Mouse (Mus musculus): ENCODE data around the gene Ostc. TPM values are rescaled to one million over a fixed set of nuclear protein-coding genes. Genes with fewer than 3 reads are reported as not detected.

Gene Ostc
- polyA plus RNA-seq, 1 experiment from 2014 or later, result 403 TPM

GRCm38 (mm10) chr3:130646110-130646810, 63.0 kb downstream of the Ostc start:
- ATAC-seq (replicated peaks; ENCODE audit: insufficient number of reproducible peaks, low FRiP score, low TSS enrichment, low read depth) (no peak), DNase-seq (ENCODE audit: low spot score) (no peak)
- H3K4me3 ChIP-seq (ENCODE audit: low read depth, low read length), result no peak overlapping the region
- H3K36me3 ChIP-seq (replicated peaks; ENCODE audit: control insufficient read depth, insufficient read depth, low read depth, low read length), result no peaks in the 10 kb centered on the region
- H3K4me1 ChIP-seq (ENCODE audit: control insufficient read depth, insufficient read depth, low read length), result no peaks in the 10 kb centered on the region
- no peak overlapping the region for H3K9ac ChIP-seq (replicated peaks; ENCODE audit: low read length)
- WGBS, result 69% methylated on average over 11 of the region's 11 CpGs
- H3K4me2 ChIP-seq (ENCODE audit: low read depth, low read length), result no peak overlapping the region
- H3K27me3 ChIP-seq (ENCODE audit: control insufficient read depth, insufficient read depth, low read length), result no peaks in the 10 kb centered on the region
- H3K9me3 ChIP-seq (replicated peaks; ENCODE audit: control insufficient read depth, low read length), result no peaks in the 10 kb centered on the region
- no peak overlapping the region for H3K27ac ChIP-seq (replicated peaks; ENCODE audit: low read depth, low read length)

Other genes starting within 250 kb of the Ostc start
- not detected in 2 replicates for gene Etnppl, start 92.0 kb downstream of the Ostc start, polyA plus RNA-seq (2014; fragmentation: Nextera tagmentation; extraction: Ambion mirVana)
- 760 and 837 TPM in 2 replicates for gene Rpl34, start 21.0 kb upstream of the Ostc start, polyA plus RNA-seq (2014; fragmentation: Nextera tagmentation; extraction: Ambion mirVana)